Mouse (Mus musculus) liver, postnatal 0 days (tissue): ENCODE measurements at regions not wholly inside any gene's neighbourhood (a gene's known extent, or its start where the extent isn't known, plus 50 kb on each side); places are given as distances from the start of the nearest gene placed in this dataset.

Experiments used
- CTCF ChIP-seq: sonication (generic); IDR thresholded peaks from 2 replicates; pipeline ENCODE4 v1.5.1; 2016; ENCODE audit warnings: antibody characterized with exemption, low read depth
- EP300 ChIP-seq: IDR thresholded peaks from 2 replicates; pipeline ENCODE4 v1.6.1; 2016; ENCODE audit warnings: antibody characterized with exemption, low read depth, mild to moderate bottlenecking

- TF ChIP-seq CTCF (no peak), EP300 (no peak)
Observed at GRCm38 (mm10) chr9:88120536-88120935, 206.5 kb upstream of the Nt5e start.
